Mouse (Mus musculus) hindbrain, postnatal 0 days (tissue): ENCODE measurements around the gene Pitx2. TPM values are rescaled to one million over a fixed set of nuclear protein-coding genes. Genes with fewer than 3 reads are reported as not detected.

Experiments used
- ATAC-seq: fragments of 200-750 bp; cut with Nextera tagmentation; 2 replicates; pipeline ENCODE4 v1.8.0; 2017; ENCODE audit warnings: mild to moderate bottlenecking, moderate TSS enrichment, moderate library complexity
- DNase-seq: peaks from one replicate; pipeline ENCODE4 v3.0.0-alpha.2; 2015; ENCODE audit warnings: low spot score
- H3K27ac ChIP-seq: fragments of 300-500 bp; sonication (generic); 2 replicates; pipeline ENCODE4 v1.5.1; 2014; ENCODE audit warnings: mild to moderate bottlenecking
- H3K27me3 ChIP-seq: fragments of 300-500 bp; sonication (generic); 2 replicates; pipeline ENCODE4 v1.6.1; 2014; ENCODE audit warnings: low read length, mixed read lengths; ENCODE audit not compliant: insufficient read depth
- H3K36me3 ChIP-seq: fragments of 300-500 bp; sonication (generic); 2 replicates; pipeline ENCODE4 v1.6.1; 2014; ENCODE audit warnings: low read length, mixed read lengths; ENCODE audit not compliant: insufficient read depth
- H3K4me1 ChIP-seq: fragments of 300-500 bp; sonication (generic); 2 replicates; pipeline ENCODE4 v1.6.1; 2014; ENCODE audit warnings: antibody characterized with exemption, low read length, mixed read lengths; ENCODE audit not compliant: insufficient read depth
- H3K4me2 ChIP-seq: fragments of 300-500 bp; sonication (generic); 2 replicates; pipeline ENCODE4 v1.6.1; 2014; ENCODE audit warnings: low read depth, mild to moderate bottlenecking, low read length, moderate library complexity, mixed read lengths
- H3K4me3 ChIP-seq: fragments of 300-500 bp; sonication (generic); 2 replicates; pipeline ENCODE4 v1.5.1; 2014; ENCODE audit warnings: low read length
- H3K9ac ChIP-seq: fragments of 300-500 bp; sonication (generic); replicated peaks from 2 replicates; pipeline ENCODE4 v1.6.1; 2014; ENCODE audit warnings: mild to moderate bottlenecking, low read length, moderate library complexity, mixed read lengths
- H3K9me3 ChIP-seq: fragments of 300-500 bp; sonication (generic); 2 replicates; pipeline ENCODE4 v1.6.1; 2016; ENCODE audit warnings: low read length, mixed read lengths
- CTCF ChIP-seq: IDR thresholded peaks from 2 replicates; pipeline ENCODE4 v1.5.1; 2016; ENCODE audit warnings: antibody characterized with exemption, control low read depth, low read depth
- WGBS: fragments of 180-500 bp; shearing (Covaris S2); extraction: QIAGEN DNeasy Blood & Tissue Kit; methylation state at CpG from one replicate; pipeline ENCODE4 v1.1.7; 2014; 5-methylcytosine and 5-hydroxymethylcytosine counted together
- polyA plus RNA-seq: library from polyadenylated mRNA; unstranded; fragments of >200 nt; fragmentation: Nextera tagmentation; extraction: Ambion mirVana; gene quantifications from 2 replicates; pipeline ENCODE4 v1.2.1, GENCODE M21; 2015
- total RNA-seq: library from RNA; depleted of rRNA; stranded (reverse); fragments of >200 nt; gene quantifications from 2 replicates; pipeline ENCODE4 v1.2.3, GENCODE M21; 2014

Gene Pitx2
- total and polyA plus RNA-seq, 2 experiments from 2014 or later, result 1.0 to 2.4 TPM

DNA sequence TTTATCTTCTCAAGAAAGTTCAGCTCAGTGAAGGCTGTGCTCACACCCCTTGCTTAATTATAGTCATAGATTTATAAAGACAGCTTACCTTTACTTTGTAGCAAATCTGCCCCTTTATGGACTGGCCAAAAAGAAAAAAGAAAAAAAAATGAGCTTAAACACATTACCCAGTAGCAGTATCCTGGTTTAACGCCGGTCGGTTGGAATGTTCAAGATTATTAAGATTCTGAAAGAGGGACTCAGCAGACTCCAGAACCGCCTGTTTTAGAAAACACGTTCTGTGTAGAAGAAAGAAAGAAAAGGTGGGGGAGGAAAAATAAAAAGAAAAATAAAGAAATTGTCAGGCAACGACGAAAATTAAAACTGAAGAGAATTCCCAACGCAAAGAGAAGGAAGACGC lies 16.8 kb downstream of the Pitx2 start:
- H3K27ac ChIP-seq, result no peak overlapping the region
- H3K4me1 ChIP-seq, result 0 out of 2 replicates have a peak, but pooled peaks cover 2% of the 10 kb centered on the region
- 3% methylated on average over 9 of the region's 9 CpGs for WGBS
- ATAC-seq (no peak), DNase-seq (no peak)
- H3K9ac ChIP-seq, result no peak overlapping the region
- no peaks in the 10 kb centered on the region for H3K9me3 ChIP-seq
- H3K4me2 ChIP-seq, result no peak overlapping the region
- no peaks in the 10 kb centered on the region for H3K36me3 ChIP-seq
- no peak for TF ChIP-seq CTCF
- H3K27me3 ChIP-seq, result peaks cover 72% of the 10 kb centered on the region
- no peak overlapping the region for H3K4me3 ChIP-seq

DNA sequence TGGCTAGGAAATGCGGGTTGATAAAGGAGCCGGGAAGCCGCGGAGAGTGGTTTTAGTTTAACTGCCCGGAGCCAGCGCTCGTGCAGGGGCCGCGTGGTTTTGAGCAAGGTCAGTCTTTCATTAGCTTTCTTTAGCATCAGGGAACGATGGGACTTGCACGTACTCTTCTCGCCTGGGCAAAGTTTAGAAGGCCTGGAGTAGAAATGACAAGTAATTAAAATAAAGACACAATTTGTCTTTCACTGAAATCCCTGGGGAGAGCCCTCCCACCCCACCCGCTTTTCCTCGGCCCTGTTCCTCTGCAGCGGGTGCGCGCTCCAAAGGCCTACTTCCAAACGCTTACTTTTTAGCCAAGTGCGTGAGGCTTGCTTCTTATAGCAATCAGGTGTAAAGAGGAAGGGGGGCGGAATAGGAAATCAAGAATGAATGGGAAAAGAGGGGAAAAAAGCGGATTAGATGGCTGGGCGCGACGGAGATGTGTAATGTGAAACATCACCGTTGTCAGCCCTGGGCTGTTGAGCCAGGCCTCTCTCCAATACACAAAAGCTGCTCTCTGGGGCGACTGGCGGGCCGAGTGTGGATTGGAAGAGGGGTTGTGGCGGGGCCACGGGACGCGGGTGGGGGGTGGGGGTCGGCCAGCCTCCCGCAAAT lies 17.4 kb downstream of the Pitx2 start:
- peaks cover 71% of the 10 kb centered on the region for H3K27me3 ChIP-seq
- no peak overlapping the region for H3K27ac ChIP-seq
- 2% methylated on average over 34 of the region's 34 CpGs for WGBS
- 0 out of 2 replicates have a peak, but pooled peaks cover 2% of the 10 kb centered on the region for H3K4me1 ChIP-seq
- ATAC-seq (no peak), DNase-seq (no peak)
- H3K4me2 ChIP-seq, result no peak overlapping the region
- no peak for TF ChIP-seq CTCF
- H3K9ac ChIP-seq, result no peak overlapping the region
- no peak overlapping the region for H3K4me3 ChIP-seq
- no peaks in the 10 kb centered on the region for H3K36me3 ChIP-seq
- no peaks in the 10 kb centered on the region for H3K9me3 ChIP-seq

DNA sequence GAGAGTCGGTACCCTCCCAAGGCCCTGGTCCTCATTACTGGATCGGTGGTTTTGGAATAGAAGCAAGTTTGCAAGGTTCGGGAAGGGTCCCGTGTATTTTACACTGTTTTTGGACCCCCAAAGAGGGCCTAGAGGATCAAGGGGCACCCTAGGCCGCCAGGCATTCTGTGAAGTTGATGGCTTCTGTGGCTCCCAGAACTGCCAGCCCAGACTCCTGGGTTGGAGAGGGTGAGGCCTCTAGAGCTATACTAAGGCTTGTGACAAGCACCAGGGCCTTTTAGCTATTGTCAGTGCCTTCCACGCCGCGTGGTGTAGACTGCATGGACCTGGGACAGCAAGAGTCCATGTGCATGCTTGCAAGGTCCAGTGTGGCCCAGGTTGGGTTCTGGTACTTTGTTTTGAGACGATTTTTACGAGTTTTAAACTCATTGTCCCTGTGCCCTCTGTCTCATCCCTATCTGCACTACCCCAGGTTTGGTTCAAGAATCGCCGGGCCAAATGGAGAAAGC lies 18.2 kb downstream of the Pitx2 start:
- under 1% methylated on average over 12 of the region's 12 CpGs for WGBS
- no peaks in the 10 kb centered on the region for H3K36me3 ChIP-seq
- DNase-seq (no peak), ATAC-seq (no peak)
- 0 out of 2 replicates have a peak, but pooled peaks cover 2% of the 10 kb centered on the region for H3K4me1 ChIP-seq
- peaks cover 68% of the 10 kb centered on the region for H3K27me3 ChIP-seq
- no peak overlapping the region for H3K9ac ChIP-seq
- H3K4me2 ChIP-seq, result no peak overlapping the region
- no peak overlapping the region for H3K4me3 ChIP-seq
- no peak for TF ChIP-seq CTCF
- H3K27ac ChIP-seq, result no peak overlapping the region
- no peaks in the 10 kb centered on the region for H3K9me3 ChIP-seq

DNA sequence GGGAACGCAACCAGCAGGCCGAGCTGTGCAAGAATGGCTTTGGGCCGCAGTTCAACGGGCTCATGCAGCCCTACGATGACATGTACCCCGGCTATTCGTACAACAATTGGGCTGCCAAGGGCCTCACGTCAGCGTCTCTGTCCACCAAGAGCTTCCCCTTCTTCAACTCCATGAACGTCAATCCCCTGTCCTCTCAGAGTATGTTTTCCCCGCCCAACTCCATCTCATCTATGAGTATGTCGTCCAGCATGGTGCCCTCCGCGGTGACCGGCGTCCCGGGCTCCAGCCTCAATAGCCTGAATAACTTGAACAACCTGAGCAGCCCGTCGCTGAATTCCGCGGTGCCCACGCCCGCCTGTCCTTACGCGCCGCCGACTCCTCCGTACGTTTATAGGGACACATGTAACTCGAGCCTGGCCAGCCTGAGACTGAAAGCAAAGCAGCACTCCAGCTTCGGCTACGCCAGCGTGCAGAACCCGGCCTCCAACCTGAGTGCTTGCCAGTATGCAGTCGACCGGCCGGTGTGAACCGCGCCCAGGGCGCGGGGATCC lies 18.8 kb downstream of the Pitx2 start:
- TF ChIP-seq CTCF, result no peak
- WGBS, result 1% methylated on average over 41 of the region's 41 CpGs
- Histone ChIP-seq H3K4me2 (no peak overlapping the region), H3K36me3 (no peaks in the 10 kb centered on the region), H3K4me3 (no peak overlapping the region), H3K27me3 (peaks cover 68% of the 10 kb centered on the region), H3K9ac (no peak overlapping the region), H3K9me3 (no peaks in the 10 kb centered on the region), H3K27ac (no peak overlapping the region), H3K4me1 (0 out of 2 replicates have a peak, but pooled peaks cover 2% of the 10 kb centered on the region)
- DNase-seq (no peak), ATAC-seq (no peak)

DNA sequence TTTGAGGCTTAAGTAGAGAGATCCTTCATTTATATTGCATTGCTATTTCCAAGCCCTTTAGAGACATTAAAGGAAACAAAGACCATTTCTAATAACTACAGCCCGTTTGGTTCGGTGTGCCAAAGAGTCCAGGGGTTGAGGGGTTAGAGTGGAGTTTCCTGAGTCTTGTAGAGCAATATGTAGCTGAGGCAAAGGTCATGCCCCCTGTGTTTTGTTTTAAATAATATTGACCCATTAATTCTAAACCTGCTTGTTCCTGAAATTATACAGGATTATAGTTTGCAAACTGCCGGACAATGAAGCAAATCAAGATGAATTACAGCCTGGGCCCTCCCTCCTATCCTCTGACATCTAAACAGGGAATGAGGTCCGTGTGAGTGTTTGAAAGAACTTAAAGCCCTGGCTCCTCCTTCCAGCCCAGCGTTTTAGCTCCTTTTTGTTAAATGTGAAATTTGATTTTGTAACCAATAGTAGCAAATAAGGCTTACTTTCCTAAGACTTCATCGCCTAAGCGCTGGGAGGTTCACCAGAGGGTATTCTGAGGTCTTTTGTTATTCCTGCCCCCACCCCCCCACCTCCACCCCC lies 20.5 kb downstream of the Pitx2 start:
- no peaks in the 10 kb centered on the region for H3K36me3 ChIP-seq
- DNase-seq, result no peak
- ATAC-seq, result no peak
- 2% methylated on average over 7 of the region's 7 CpGs for WGBS
- H3K27ac ChIP-seq, result no peak overlapping the region
- TF ChIP-seq CTCF, result no peak
- H3K9ac ChIP-seq, result no peak overlapping the region
- peaks cover 67% of the 10 kb centered on the region for H3K27me3 ChIP-seq
- no peak overlapping the region for H3K4me3 ChIP-seq
- no peak overlapping the region for H3K4me2 ChIP-seq
- H3K4me1 ChIP-seq, result no peaks in the 10 kb centered on the region
- H3K9me3 ChIP-seq, result no peaks in the 10 kb centered on the region

GRCm38 (mm10) chr3:129220681-129221379 lies 21.2 kb downstream of the Pitx2 start:
- ATAC-seq, result no peak
- no peaks in the 10 kb centered on the region for H3K9me3 ChIP-seq
- 2% methylated on average over 24 of the region's 24 CpGs for WGBS
- no peak for TF ChIP-seq CTCF
- H3K9ac ChIP-seq, result no peak overlapping the region
- H3K27me3 ChIP-seq, result peaks cover 72% of the 10 kb centered on the region
- H3K4me2 ChIP-seq, result no peak overlapping the region
- H3K27ac ChIP-seq, result no peak overlapping the region
- no peaks in the 10 kb centered on the region for H3K36me3 ChIP-seq
- H3K4me1 ChIP-seq, result no peaks in the 10 kb centered on the region
- DNase-seq, result no peak
- H3K4me3 ChIP-seq, result no peak overlapping the region
